Mouse (Mus musculus): Measurements from ENCODE around the gene Haus8. TPM values are rescaled to one million over a fixed set of nuclear protein-coding genes. Genes with fewer than 3 reads are reported as not detected.
A peak's percentile ranks its signal among the peaks of the same experiment; 100 is the strongest.
"Not testable (repeated sequence)": the region's sequence is repeated elsewhere in the genome, so short reads cannot be mapped to it uniquely, and the experiment has no call there.

The Haus8 gene
- polyA plus RNA-seq, 1 experiment, result 48.2 TPM

- H3K27ac ChIP-seq (ENCODE audit: control insufficient read depth, insufficient read depth, low read depth, low read length, poor library complexity), result no peak overlapping the region
- no peak overlapping the region for H3K4me3 ChIP-seq (replicated peaks; ENCODE audit: control insufficient read depth, low read depth, low read length)
- 91% methylated on average over 6 of the region's 6 CpGs for WGBS
- peaks cover 13% of the 10 kb centered on the region for H3K4me1 ChIP-seq (ENCODE audit: control insufficient read depth, insufficient read depth, low read length)
- TF ChIP-seq CTCF (IDR thresholded peaks at IDR 0.05; ENCODE audit: control insufficient read depth, insufficient read depth, low read length) (no peak), POLR2A (IDR thresholded peaks at IDR 0.05; ENCODE audit: borderline replicate concordance, control insufficient read depth, low read depth, low read length) (no peak)
Measured at GRCm38 (mm10) chr8:71291351-71291750, 18.6 kb upstream of the Haus8 start.

- TF ChIP-seq CTCF (IDR thresholded peaks at IDR 0.05; ENCODE audit: control insufficient read depth, insufficient read depth, low read length) (no peak), POLR2A (IDR thresholded peaks at IDR 0.05; ENCODE audit: borderline replicate concordance, control insufficient read depth, low read depth, low read length) (no peak)
- Histone ChIP-seq H3K4me1 (ENCODE audit: control insufficient read depth, insufficient read depth, low read length) (peaks cover 14% of the 10 kb centered on the region), H3K4me3 (replicated peaks; ENCODE audit: control insufficient read depth, low read depth, low read length) (no peak overlapping the region), H3K27ac (ENCODE audit: control insufficient read depth, insufficient read depth, low read depth, low read length, poor library complexity) (no peak overlapping the region)
- 88% methylated on average over 10 of the region's 10 CpGs for WGBS
Measured at GRCm38 (mm10) chr8:71290911-71291310, 18.2 kb upstream of the Haus8 start.

GRCm38 (mm10) chr8:71290211-71290610, 17.5 kb upstream of the Haus8 start:
- Histone ChIP-seq H3K4me1 (ENCODE audit: control insufficient read depth, insufficient read depth, low read length) (peaks cover 13% of the 10 kb centered on the region), H3K4me3 (replicated peaks; ENCODE audit: control insufficient read depth, low read depth, low read length) (no peak overlapping the region), H3K27ac (ENCODE audit: control insufficient read depth, insufficient read depth, low read depth, low read length, poor library complexity) (no peak overlapping the region)
- 93% methylated on average over 21 of the region's 21 CpGs for WGBS
- no peak for TF ChIP-seq POLR2A (IDR thresholded peaks at IDR 0.05; ENCODE audit: borderline replicate concordance, control insufficient read depth, low read depth, low read length)
- TF ChIP-seq CTCF (IDR thresholded peaks at IDR 0.05; ENCODE audit: control insufficient read depth, insufficient read depth, low read length), result no peak

- 49% methylated on average over 7 of the region's 7 CpGs for WGBS
- TF ChIP-seq POLR2A (IDR thresholded peaks at IDR 0.05; ENCODE audit: borderline replicate concordance, control insufficient read depth, low read depth, low read length) (no peak), CTCF (IDR thresholded peaks at IDR 0.05; ENCODE audit: control insufficient read depth, insufficient read depth, low read length) (no peak)
- Histone ChIP-seq H3K4me1 (ENCODE audit: control insufficient read depth, insufficient read depth, low read length) (peaks cover 12% of the 10 kb centered on the region), H3K4me3 (replicated peaks; ENCODE audit: control insufficient read depth, low read depth, low read length) (no peak overlapping the region), H3K27ac (ENCODE audit: control insufficient read depth, insufficient read depth, low read depth, low read length, poor library complexity) (peak overlapping the region; percentile 66)
Measured at GRCm38 (mm10) chr8:71289098-71289497, 16.4 kb upstream of the Haus8 start.

GRCm38 (mm10) chr8:71288441-71288949, 15.8 kb upstream of the Haus8 start:
- peaks cover 12% of the 10 kb centered on the region for H3K4me1 ChIP-seq (ENCODE audit: control insufficient read depth, insufficient read depth, low read length)
- TF ChIP-seq POLR2A (IDR thresholded peaks at IDR 0.05; ENCODE audit: borderline replicate concordance, control insufficient read depth, low read depth, low read length) (no peak), CTCF (IDR thresholded peaks at IDR 0.05; ENCODE audit: control insufficient read depth, insufficient read depth, low read length) (peak; percentile 20; the same call in 1 of the 2 replicates)
- H3K4me3 ChIP-seq (replicated peaks; ENCODE audit: control insufficient read depth, low read depth, low read length), result no peak overlapping the region
- 42% methylated on average over 3 of the region's 3 CpGs for WGBS
- no peak overlapping the region; the same call in 1 of the 2 replicates for H3K27ac ChIP-seq (ENCODE audit: control insufficient read depth, insufficient read depth, low read depth, low read length, poor library complexity)

GRCm38 (mm10) chr8:71286223-71286622, 13.5 kb upstream of the Haus8 start:
- H3K27ac ChIP-seq (ENCODE audit: control insufficient read depth, insufficient read depth, low read depth, low read length, poor library complexity), result peak overlapping the region; percentile 80
- 4% methylated on average over 2 of the region's 2 CpGs for WGBS
- H3K4me1 ChIP-seq (ENCODE audit: control insufficient read depth, insufficient read depth, low read length), result peaks cover 12% of the 10 kb centered on the region
- not testable (repeated sequence) for H3K4me3 ChIP-seq (replicated peaks; ENCODE audit: control insufficient read depth, low read depth, low read length)

GRCm38 (mm10) chr8:71282621-71283020, 9.9 kb upstream of the Haus8 start:
- WGBS, result 58% methylated on average over 5 of the region's 5 CpGs
- H3K4me3 ChIP-seq (replicated peaks; ENCODE audit: control insufficient read depth, low read depth, low read length), result no peak overlapping the region
- peaks cover 10% of the 10 kb centered on the region for H3K4me1 ChIP-seq (ENCODE audit: control insufficient read depth, insufficient read depth, low read length)
- TF ChIP-seq POLR2A (IDR thresholded peaks at IDR 0.05; ENCODE audit: borderline replicate concordance, control insufficient read depth, low read depth, low read length) (no peak), CTCF (IDR thresholded peaks at IDR 0.05; ENCODE audit: control insufficient read depth, insufficient read depth, low read length) (no peak)
- H3K27ac ChIP-seq (ENCODE audit: control insufficient read depth, insufficient read depth, low read depth, low read length, poor library complexity), result no peak overlapping the region

GRCm38 (mm10) chr8:71281731-71282130, 9.0 kb upstream of the Haus8 start:
- WGBS, result 81% methylated on average over 1 of the region's 1 CpGs
- not testable (repeated sequence) for H3K4me3 ChIP-seq (replicated peaks; ENCODE audit: control insufficient read depth, low read depth, low read length); H3K4me1 ChIP-seq (ENCODE audit: control insufficient read depth, insufficient read depth, low read length); H3K27ac ChIP-seq (ENCODE audit: control insufficient read depth, insufficient read depth, low read depth, low read length, poor library complexity)

GRCm38 (mm10) chr8:71279409-71279808, 6.7 kb upstream of the Haus8 start:
- WGBS, result 82% methylated on average over 1 of the region's 1 CpGs
- H3K27ac ChIP-seq (ENCODE audit: control insufficient read depth, insufficient read depth, low read depth, low read length, poor library complexity); H3K4me1 ChIP-seq (ENCODE audit: control insufficient read depth, insufficient read depth, low read length); H3K4me3 ChIP-seq (replicated peaks; ENCODE audit: control insufficient read depth, low read depth, low read length): not testable (repeated sequence)

All from bone marrow, adult 2 months (tissue).